25 mouse cellular contexts compared by ENCODE assay signal in the genomic region with DNA sequence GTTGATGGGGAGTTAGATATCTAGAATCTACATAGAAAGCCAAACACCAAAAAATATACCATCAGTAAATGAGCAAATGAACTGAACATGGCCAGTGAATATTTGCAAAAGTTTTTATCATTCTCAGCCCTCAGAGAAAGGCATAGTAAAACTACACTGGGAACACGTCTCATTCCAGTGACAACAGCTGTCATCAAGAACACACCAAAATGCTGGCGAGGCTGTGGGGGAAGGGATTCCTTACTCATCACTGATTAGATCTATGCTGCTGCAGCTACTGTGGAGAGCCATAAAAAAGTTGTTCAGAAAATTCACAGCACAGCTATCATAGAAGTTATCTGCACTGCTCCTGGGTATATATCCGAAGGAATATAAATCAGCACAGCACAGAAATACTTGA. TPM values are rescaled to one million over a fixed set of nuclear protein-coding genes. Genes with fewer than 3 reads are reported as not detected.
DNase-seq lines count a peak whose midpoint lies in the region; ATAC-seq and TF ChIP-seq lines count a peak whose summit lies in the region.
"Had no signal": no experiment of that assay in that cellular context is flagged by ENCODE, and none has a peak within 500 bp of the region (broad histone marks: within the 10 kb centered on the region; RNA-seq: fewer than 3 reads in every experiment).

No protein-coding gene starts in this region.

- TF ChIP-seq POLR2A in myocyte (IDR thresholded peaks at IDR 0.05; ENCODE audit: insufficient read length, low read depth), result no peak

- no peaks in the 10 kb centered on the region for H3K79me2 ChIP-seq in C2C12 (ENCODE audit: control insufficient read depth, insufficient read depth)
- H3K79me2 ChIP-seq in myocyte (ENCODE audit: control insufficient read depth, insufficient read depth), result no peaks in the 10 kb centered on the region

- H3K27me3 ChIP-seq in C2C12 (ENCODE audit: control insufficient read depth, insufficient read depth, insufficient read length), result no peaks in the 10 kb centered on the region
- no peaks in the 10 kb centered on the region for H3K27me3 ChIP-seq in myocyte (ENCODE audit: control insufficient read depth, insufficient read depth, insufficient read length)
- H3K27me3 ChIP-seq: CH12.LX; embryonic facial prominence, embryonic 12.5 days; embryonic facial prominence, embryonic 15.5 days had no signal

- H3ac ChIP-seq in C2C12 (ENCODE audit: control insufficient read depth, insufficient read length, low read depth) (no peak overlapping the region), myocyte (ENCODE audit: control insufficient read depth, insufficient read length) (no peak overlapping the region)

- peak overlapping the region; percentile 52 for H3K4me2 ChIP-seq in myocyte (ENCODE audit: low read depth)
- H3K4me2 ChIP-seq: embryonic facial prominence, embryonic 12.5 days; embryonic facial prominence, embryonic 15.5 days; heart, embryonic 11.5 days; hindbrain, embryonic 14.5 days had no signal

- H3K79me3 ChIP-seq in C2C12 (ENCODE audit: low read depth), result no peaks in the 10 kb centered on the region

- DNase-seq in adrenal gland, adult (ENCODE audit: inconsistent age in 2 of 2, low spot score in 1 of 2), result peak; percentile 45 to 71
- no peak for DNase-seq in adrenal gland, postnatal 10 days
- DNase-seq in adrenal gland, postnatal 36 days, result peak; percentile 51 to 56
- DNase-seq in adrenal gland, postnatal 25 days, result no peak
- DNase-seq: cerebellum, adult 11 months; cerebellum, adult 2 months; cerebellum, adult 9-11 months; cerebellum, postnatal 25 days; forebrain, postnatal 0 days; gastrocnemius, postnatal 36 days; heart, postnatal 36 days; kidney, adult 2 months had no signal

- H3K4me3 ChIP-seq in C2C12 (ENCODE audit: insufficient read depth, poor library complexity, severe bottlenecking), result no peak overlapping the region
- H3K4me3 ChIP-seq in myocyte, result no peak overlapping the region
- H3K4me3 ChIP-seq: embryonic facial prominence, embryonic 12.5 days; embryonic facial prominence, embryonic 15.5 days; hindbrain, embryonic 10.5 days had no signal

- no peak for ATAC-seq in inflammation-experienced regulatory T-cells, adult 6 months
- ATAC-seq: forebrain, embryonic 14.5 days; forebrain, postnatal 0 days; hindbrain, postnatal 0 days; intestine, postnatal 0 days had no signal

- no peak for TF ChIP-seq CTCF in C2C12 (IDR thresholded peaks at IDR 0.05; ENCODE audit: control insufficient read depth, insufficient read depth, insufficient read length)

- H3K36me3 ChIP-seq in C2C12 (ENCODE audit: control insufficient read depth, insufficient read depth) (no peaks in the 10 kb centered on the region), myocyte (ENCODE audit: control insufficient read depth, insufficient read depth) (no peaks in the 10 kb centered on the region)
- H3K36me3 ChIP-seq: embryonic facial prominence, embryonic 12.5 days; embryonic facial prominence, embryonic 15.5 days; G1E; hindbrain, embryonic 10.5 days had no signal

TF ChIP-seq in C2C12, 6 proteins besides CTCF, POLR2A, EP300 and RAD21:
- TF ChIP-seq USF1 (IDR thresholded peaks at IDR 0.05; ENCODE audit: low read depth) (no peak), MYOD1 (IDR thresholded peaks at IDR 0.05; ENCODE audit: control insufficient read depth, insufficient read length, low read depth) (peak; percentile 12)

TF ChIP-seq in myocyte, 11 proteins besides CTCF, POLR2A, EP300 and RAD21:
- TF ChIP-seq TCF12 (IDR thresholded peaks at IDR 0.05; ENCODE audit: insufficient read depth, poor library complexity, severe bottlenecking) (peak; percentile 46), MYOG (IDR thresholded peaks at IDR 0.05; ENCODE audit: control insufficient read depth in 1 of 3, insufficient read depth in 1 of 3, insufficient read length in 2 of 3, low read depth in 2 of 3) (peak in 1 of 3 experiments; percentile 24), E2F4 (IDR thresholded peaks at IDR 0.05; ENCODE audit: insufficient read depth) (no peak), MYOD1 (IDR thresholded peaks at IDR 0.05; ENCODE audit: control insufficient read depth in 1 of 3, insufficient read length in 2 of 3, low read depth in 2 of 3) (peak in 2 of 3 experiments; percentile 46 to 77)

RNA-seq across cellular contexts. Expression of a gene that starts 54.3 kb away (rescaled TPM):
- 10 to 100 TPM; 39.6 to 46.6 TPM for total RNA-seq in adrenal gland, postnatal 10 days (2021)
- total RNA-seq in adrenal gland, postnatal 36 days (2021), result 10 to 100 TPM; 66.6 to 80.8 TPM
- 108 and 113 TPM in 2 replicates for total RNA-seq in adrenal gland, postnatal 25 days (2021)
- polyA plus RNA-seq in C2C12 (2012; fragmentation: generic; extraction: Trizol), result 0.01 TPM
- 7.0 TPM for polyA plus RNA-seq in myocyte (2012; fragmentation: generic; extraction: Trizol)
- polyA plus RNA-seq in inflammation-experienced regulatory T-cells, adult 6 months (2017; shearing (Covaris generic)), result 1 to 10 TPM in 2 of 3 experiments, under 1 TPM in 1; 0.36 to 1.7 (median 1.0) TPM
- polyA plus RNA-seq: G1E had no signal

Comparison
In these comparisons a context has a peak if more than half of its experiments do, and no peak if none do; other contexts are left out.
1. DNase-seq: peak in adrenal gland, adult (2 of 2) and adrenal gland, postnatal 36 days (2 of 2); none in adrenal gland, postnatal 10 days (single experiment) and adrenal gland, postnatal 25 days (single experiment).